10 mouse cellular contexts compared by ENCODE assay signal in genomic region chr16:36877316-36877715, GRCm38 (mm10). TPM values are rescaled to one million over a fixed set of nuclear protein-coding genes. Genes with fewer than 3 reads are reported as not detected.
A peak's percentile ranks its signal among the peaks of the same experiment; 100 is the strongest.
DNase-seq lines count a peak whose midpoint lies in the region; ATAC-seq lines count a peak whose summit lies in the region.
"Had no signal": no experiment of that assay in that cellular context is flagged by ENCODE, and none has a peak within 500 bp of the region (broad histone marks: within the 10 kb centered on the region; RNA-seq: fewer than 3 reads in every experiment).

No protein-coding gene starts in this region.

- H3K9ac ChIP-seq in midbrain, embryonic 15.5 days, result no peak overlapping the region

- WGBS in embryonic facial prominence, embryonic 10.5 days, result 79% methylated on average over 5 of the region's 5 CpGs
- 79% methylated on average over 5 of the region's 5 CpGs for WGBS in midbrain, embryonic 15.5 days

- no peak overlapping the region for H3K4me3 ChIP-seq in embryonic facial prominence, embryonic 10.5 days
- no peak overlapping the region for H3K4me3 ChIP-seq in midbrain, embryonic 15.5 days

- peaks cover 12% of the 10 kb centered on the region for H3K4me1 ChIP-seq in embryonic facial prominence, embryonic 10.5 days
- H3K4me1 ChIP-seq in midbrain, embryonic 15.5 days, result peaks cover 28% of the 10 kb centered on the region

- peaks cover 7% of the 10 kb centered on the region for H3K36me3 ChIP-seq in embryonic facial prominence, embryonic 10.5 days (replicated peaks)
- H3K36me3 ChIP-seq in midbrain, embryonic 15.5 days (replicated peaks), result peaks cover under 1% of the 10 kb centered on the region; the same call in 1 of the 2 replicates

- ATAC-seq in megakaryocyte, adult 5-6 weeks (ENCODE audit: poor library complexity, severe bottlenecking), result no peak
- no peak for ATAC-seq in midbrain, embryonic 15.5 days (replicated peaks)

- no peaks in the 10 kb centered on the region for H3K9me3 ChIP-seq in embryonic facial prominence, embryonic 10.5 days
- H3K9me3 ChIP-seq in midbrain, embryonic 15.5 days, result no peaks in the 10 kb centered on the region

- no peak overlapping the region for H3K27ac ChIP-seq in embryonic facial prominence, embryonic 10.5 days (replicated peaks)
- no peak overlapping the region for H3K27ac ChIP-seq in midbrain, embryonic 15.5 days

- DNase-seq in kidney, adult 9 months, result peak; percentile 24
- no peak for DNase-seq in kidney, adult 18-20 months
- DNase-seq in 3T3-L1 (ENCODE audit: low read depth, low spot score), result peak; percentile 63
- DNase-seq in CD4-positive helper T cell, adult 2 months (ENCODE audit: low read depth, low spot score), result peak; percentile 51
- DNase-seq in c-Kit-positive CD71-positive TER-119-positive erythroid progenitor cells, embryonic 14.5 days (ENCODE audit: low spot score), result peak; percentile 42
- no peak for DNase-seq in embryonic facial prominence, embryonic 10.5 days (ENCODE audit: low spot score)
- DNase-seq: heart, postnatal 10 days; kidney, postnatal 14 days had no signal

- no peak overlapping the region for H3K4me2 ChIP-seq in midbrain, embryonic 15.5 days

- H3K27me3 ChIP-seq in embryonic facial prominence, embryonic 10.5 days (replicated peaks; ENCODE audit: low read depth, poor library complexity, severe bottlenecking), result no peaks in the 10 kb centered on the region
- no peaks in the 10 kb centered on the region for H3K27me3 ChIP-seq in midbrain, embryonic 15.5 days (replicated peaks)

RNA-seq across cellular contexts. Expression of gene Golgb1, which starts 2.4 kb away (rescaled TPM):
- total RNA-seq in megakaryocyte, adult 5-6 weeks (2015), result 7.9 and 13.2 TPM in 2 replicates
- 25.9 and 35.8 TPM in 2 replicates for total RNA-seq in megakaryocyte, adult 5-6 weeks (2017)
- polyA plus RNA-seq in embryonic facial prominence, embryonic 10.5 days (2016; fragmentation: Nextera tagmentation; extraction: Ambion mirVana), result 76.0 and 80.5 TPM in 2 replicates
- 79.4 and 84.8 TPM in 2 replicates for polyA plus RNA-seq in midbrain, embryonic 15.5 days (2015; fragmentation: Nextera tagmentation; extraction: Ambion mirVana)

RNA-seq across cellular contexts. Expression of gene Eaf2, which starts 2.5 kb away (rescaled TPM):
- total RNA-seq in megakaryocyte, adult 5-6 weeks (2015), result 0.29 and 0.75 TPM in 2 replicates
- total RNA-seq in megakaryocyte, adult 5-6 weeks (2017), result 0.57 and 2.6 TPM in 2 replicates
- polyA plus RNA-seq in embryonic facial prominence, embryonic 10.5 days (2016; fragmentation: Nextera tagmentation; extraction: Ambion mirVana), result 1.4 and 2.1 TPM in 2 replicates
- polyA plus RNA-seq in midbrain, embryonic 15.5 days (2015; fragmentation: Nextera tagmentation; extraction: Ambion mirVana), result 0.43 and 0.45 TPM in 2 replicates

RNA-seq across cellular contexts. Expression of gene Iqcb1, which starts 49.1 kb away (rescaled TPM):
- total RNA-seq in megakaryocyte, adult 5-6 weeks (2015), result 2.8 and 3.7 TPM in 2 replicates
- 3.6 and 5.5 TPM in 2 replicates for total RNA-seq in megakaryocyte, adult 5-6 weeks (2017)
- 69.2 and 74.6 TPM in 2 replicates for polyA plus RNA-seq in embryonic facial prominence, embryonic 10.5 days (2016; fragmentation: Nextera tagmentation; extraction: Ambion mirVana)
- 61.8 and 66.4 TPM in 2 replicates for polyA plus RNA-seq in midbrain, embryonic 15.5 days (2015; fragmentation: Nextera tagmentation; extraction: Ambion mirVana)

RNA-seq across cellular contexts. Expression of gene Hcls1, which starts 57.5 kb away (rescaled TPM):
- 53.0 and 69.8 TPM in 2 replicates for total RNA-seq in megakaryocyte, adult 5-6 weeks (2015)
- 404 and 424 TPM in 2 replicates for total RNA-seq in megakaryocyte, adult 5-6 weeks (2017)
- 1.5 and 3.0 TPM in 2 replicates for polyA plus RNA-seq in embryonic facial prominence, embryonic 10.5 days (2016; fragmentation: Nextera tagmentation; extraction: Ambion mirVana)
- 2.1 and 2.5 TPM in 2 replicates for polyA plus RNA-seq in midbrain, embryonic 15.5 days (2015; fragmentation: Nextera tagmentation; extraction: Ambion mirVana)

Comparison
In these comparisons a context has a peak if more than half of its experiments do, and no peak if none do; other contexts are left out.
1. DNase-seq: peak in kidney, adult 9 months (single experiment), 3T3-L1 (single experiment), CD4-positive helper T cell, adult 2 months (single experiment) and c-Kit-positive CD71-positive TER-119-positive erythroid progenitor cells, embryonic 14.5 days (single experiment); none in kidney, adult 18-20 months (single experiment) and embryonic facial prominence, embryonic 10.5 days (single experiment).